Mouse (Mus musculus) thymus, adult 2 months (tissue): Measurements from ENCODE around the gene Rarb. TPM values are rescaled to one million over a fixed set of nuclear protein-coding genes. Genes with fewer than 3 reads are reported as not detected.

Experiments used
- DNase-seq: peaks from one replicate; pipeline ENCODE4 v3.0.0; 2021
- H3K27ac ChIP-seq: fragments of 200-500 bp; 2 replicates; pipeline ENCODE4 v1.5.1; 2012; ENCODE audit warnings: low read length, control low read depth; ENCODE audit not compliant: control insufficient read depth, insufficient read depth
- H3K27me3 ChIP-seq: fragments of 200-500 bp; 2 replicates; pipeline ENCODE4 v1.6.1; 2012; ENCODE audit warnings: mild to moderate bottlenecking, low read length, moderate library complexity, mixed read lengths; ENCODE audit not compliant: control insufficient read depth, insufficient read depth
- H3K36me3 ChIP-seq: fragments of 200-500 bp; 2 replicates; pipeline ENCODE4 v1.6.1; 2012; ENCODE audit warnings: mild to moderate bottlenecking, low read length, moderate library complexity; ENCODE audit not compliant: control insufficient read depth, insufficient read depth
- H3K4me1 ChIP-seq: fragments of 200-500 bp; replicated peaks from 2 replicates; pipeline ENCODE4 v1.6.1; 2012; ENCODE audit warnings: low read length; ENCODE audit not compliant: control insufficient read depth, insufficient read depth
- H3K4me3 ChIP-seq: fragments of 200-500 bp; 2 replicates; pipeline ENCODE4 v1.5.1; 2012; ENCODE audit warnings: mild to moderate bottlenecking, low read length, control low read depth, moderate library complexity; ENCODE audit not compliant: control insufficient read depth, insufficient read depth
- CTCF ChIP-seq: fragments of 200-500 bp; IDR thresholded peaks from 2 replicates; pipeline ENCODE4 v1.5.1; 2012; ENCODE audit warnings: mild to moderate bottlenecking, control low read depth, low read length, moderate library complexity, borderline replicate concordance; ENCODE audit not compliant: control insufficient read depth, poor library complexity, insufficient read depth; ENCODE audit errors: extremely low read depth
- POLR2A ChIP-seq: fragments of 200-500 bp; IDR thresholded peaks from 2 replicates; pipeline ENCODE4 v1.6.1; 2012; ENCODE audit warnings: mild to moderate bottlenecking, low read length, control low read depth, moderate library complexity; ENCODE audit not compliant: control insufficient read depth, poor library complexity, insufficient read depth; ENCODE audit errors: extremely low read depth
- WGBS: fragments of 180-500 bp; shearing (Covaris S2); methylation state at CpG from one replicate; pipeline ENCODE4 v1.1.7; 2018; 5-methylcytosine and 5-hydroxymethylcytosine counted together
- polyA plus RNA-seq: library from polyadenylated mRNA; depleted of rRNA; stranded (reverse); fragments of >200 nt; gene quantifications from 2 replicates; pipeline ENCODE4 v1.2.3, GENCODE M21; 2012

The Rarb gene
- polyA plus RNA-seq, 1 experiment, result 2.9 TPM

DNA sequence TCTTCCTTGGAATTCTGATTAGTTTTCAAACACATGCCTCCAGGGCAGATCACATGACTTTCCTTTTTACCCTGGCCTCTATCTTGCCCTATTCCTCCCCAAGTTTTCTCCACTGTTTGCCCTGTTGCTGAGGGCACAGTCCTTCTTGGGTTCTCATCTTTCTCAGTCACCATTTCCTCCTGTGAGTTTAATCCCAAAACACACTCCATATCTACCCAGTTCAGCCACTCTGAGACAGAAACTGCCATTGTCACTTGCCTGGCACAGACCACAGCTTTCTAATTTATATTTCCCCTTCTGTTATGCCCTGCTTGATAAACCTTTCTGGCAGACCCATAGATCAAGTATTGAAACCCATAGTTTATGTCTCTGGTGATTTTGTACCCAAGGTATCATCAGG lies 205.0 kb downstream of the Rarb start:
- no peaks in the 10 kb centered on the region for H3K27me3 ChIP-seq
- no peaks in the 10 kb centered on the region for H3K4me1 ChIP-seq
- no peak overlapping the region for H3K4me3 ChIP-seq

DNA sequence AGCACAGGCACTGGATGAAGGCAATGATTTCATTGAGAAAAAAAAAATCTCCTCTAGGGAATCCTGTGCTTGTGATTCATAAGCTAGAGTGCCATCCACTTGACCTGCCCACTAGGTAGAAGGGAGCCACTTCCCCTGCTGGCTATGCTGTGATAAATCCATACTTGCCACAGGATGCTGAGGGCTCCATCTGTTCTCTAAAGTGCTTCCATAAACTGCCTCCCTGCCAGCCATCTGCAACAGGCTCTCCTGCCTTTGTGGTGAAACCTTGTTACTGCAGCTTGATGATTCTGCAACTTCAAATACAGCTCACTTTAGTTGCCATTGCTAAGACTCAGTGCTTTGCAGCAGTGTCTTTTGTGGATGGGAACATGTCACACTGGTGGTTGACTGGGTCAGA lies 213.5 kb downstream of the Rarb start:
- TF ChIP-seq POLR2A (no peak), CTCF (no peak)
- Histone ChIP-seq H3K4me1 (no peaks in the 10 kb centered on the region), H3K27me3 (no peaks in the 10 kb centered on the region), H3K4me3 (no peak overlapping the region), H3K36me3 (no peaks in the 10 kb centered on the region), H3K27ac (no peak overlapping the region)
- no peak for DNase-seq

More for the DNA sequence above, 205.0 kb downstream of the Rarb start:
- Histone ChIP-seq H3K36me3 (no peaks in the 10 kb centered on the region), H3K27ac (no peak overlapping the region)
- TF ChIP-seq POLR2A (no peak), CTCF (no peak)
- DNase-seq, result no peak

DNA sequence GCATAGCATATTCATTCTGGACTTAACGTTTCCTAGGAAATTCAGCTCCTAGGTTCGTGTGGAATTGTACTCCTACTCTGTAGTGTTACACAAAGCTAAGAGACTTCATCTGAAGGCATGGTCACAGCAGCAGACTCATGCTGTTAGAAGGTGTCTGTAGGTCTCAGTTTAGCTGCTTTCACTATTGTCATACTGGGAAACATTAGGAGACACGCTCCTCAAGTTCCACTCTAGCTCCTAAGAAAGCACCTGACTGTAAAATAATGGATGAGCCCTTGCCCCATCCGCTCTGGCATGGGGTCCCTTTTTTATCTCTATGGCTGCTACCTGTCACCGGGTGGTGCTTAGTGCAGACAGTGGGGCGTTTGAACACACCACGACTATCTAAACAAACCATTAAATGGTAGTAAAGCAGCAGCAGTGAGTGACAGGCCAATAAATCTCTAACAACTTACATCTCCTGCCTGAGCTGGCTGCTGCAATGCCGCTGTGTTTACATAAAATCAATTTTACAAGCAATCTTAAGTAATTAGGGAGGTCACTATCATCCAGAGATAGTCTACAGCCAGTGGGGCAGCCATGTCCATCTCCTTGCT lies 214.4 kb downstream of the Rarb start:
- no peaks in the 10 kb centered on the region for H3K36me3 ChIP-seq
- H3K27me3 ChIP-seq, result no peaks in the 10 kb centered on the region
- no peak overlapping the region for H3K27ac ChIP-seq
- no peaks in the 10 kb centered on the region for H3K4me1 ChIP-seq
- WGBS, result 77% methylated on average over 8 of the region's 8 CpGs
- TF ChIP-seq CTCF, result no peak
- no peak for TF ChIP-seq POLR2A
- DNase-seq, result no peak
- no peak overlapping the region for H3K4me3 ChIP-seq

DNA sequence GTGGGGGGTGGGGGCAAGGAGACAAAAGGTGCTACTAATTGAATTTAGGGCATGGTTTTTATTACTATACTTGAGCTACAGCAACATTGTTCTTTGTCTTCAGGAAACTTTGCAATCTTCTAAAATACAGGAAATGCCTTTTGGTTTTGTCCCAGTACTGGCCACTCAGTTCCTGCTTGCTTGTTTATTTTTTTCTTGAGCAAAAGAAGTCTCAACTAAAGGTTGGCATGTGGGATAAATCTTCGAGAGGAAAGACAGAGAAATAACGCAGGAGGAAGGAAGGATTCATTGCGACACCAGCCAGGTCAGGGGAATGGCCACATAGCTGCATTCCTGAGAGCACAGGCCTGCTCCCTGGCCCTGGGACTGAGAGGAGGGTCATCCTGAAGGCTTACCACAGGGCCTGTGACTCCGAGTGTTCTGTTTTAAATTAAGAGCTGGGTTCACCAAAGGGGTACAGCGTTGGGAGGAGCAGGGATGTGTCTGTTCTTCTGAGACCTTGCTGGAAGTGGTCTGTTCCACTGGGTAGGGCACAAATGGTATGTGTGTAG lies 215.8 kb downstream of the Rarb start:
- DNase-seq, result no peak

DNA sequence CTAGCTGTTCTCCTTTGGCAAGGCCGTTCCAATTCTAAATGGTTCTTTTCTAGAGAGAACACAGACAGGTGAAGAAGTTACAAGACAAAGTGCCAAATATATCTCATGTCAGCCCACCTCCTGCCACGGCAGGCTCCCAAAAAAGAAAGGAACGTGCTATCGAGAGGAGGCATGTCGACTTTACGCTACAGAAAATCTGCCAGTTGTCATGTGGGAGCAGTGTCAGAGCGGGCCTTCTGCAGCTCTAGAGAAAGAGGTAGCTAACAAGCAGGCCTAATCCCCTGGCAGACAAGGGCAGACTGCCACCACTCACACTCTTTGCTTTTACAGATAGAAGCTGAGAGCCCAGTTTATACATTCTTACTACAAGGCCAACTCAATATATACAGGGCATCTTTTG lies 219.7 kb downstream of the Rarb start:
- Histone ChIP-seq H3K27me3 (no peaks in the 10 kb centered on the region), H3K4me1 (no peaks in the 10 kb centered on the region), H3K27ac (no peak overlapping the region), H3K4me3 (no peak overlapping the region), H3K36me3 (no peaks in the 10 kb centered on the region)
- no peak for DNase-seq
- 91% methylated on average over 7 of the region's 7 CpGs for WGBS
- TF ChIP-seq POLR2A (no peak), CTCF (no peak)

More for the DNA sequence above, 215.8 kb downstream of the Rarb start:
- H3K27ac ChIP-seq, result no peak overlapping the region
- no peak for TF ChIP-seq CTCF
- TF ChIP-seq POLR2A, result no peak
- H3K4me3 ChIP-seq, result no peak overlapping the region
- no peaks in the 10 kb centered on the region for H3K36me3 ChIP-seq
- H3K27me3 ChIP-seq, result no peaks in the 10 kb centered on the region
- H3K4me1 ChIP-seq, result no peaks in the 10 kb centered on the region
- WGBS, result 57% methylated on average over 5 of the region's 5 CpGs

DNA sequence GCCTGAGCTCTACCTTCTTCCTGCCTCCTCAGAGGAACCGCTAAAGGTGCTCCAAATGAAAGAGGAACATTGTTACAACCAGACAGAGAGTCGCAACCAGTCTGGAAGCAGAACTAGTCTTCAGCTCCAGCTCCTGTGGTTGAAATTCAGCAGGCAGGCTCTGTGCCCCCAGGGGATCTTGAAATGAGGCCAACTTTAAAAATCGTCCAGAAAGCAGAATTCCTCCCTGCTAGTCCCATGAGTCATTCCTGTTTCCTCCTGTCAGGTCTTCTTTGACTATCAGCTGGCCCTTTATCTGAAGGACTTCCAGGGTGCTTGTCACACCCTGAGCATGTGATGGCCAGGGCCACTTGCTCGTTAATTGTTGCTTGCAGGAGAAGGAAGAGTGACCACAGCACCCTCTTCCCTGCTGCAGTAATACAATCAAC lies 220.9 kb downstream of the Rarb start:
- TF ChIP-seq POLR2A (no peak), CTCF (no peak)
- Histone ChIP-seq H3K4me1 (no peaks in the 10 kb centered on the region), H3K27me3 (no peaks in the 10 kb centered on the region), H3K4me3 (no peak overlapping the region), H3K27ac (no peak overlapping the region), H3K36me3 (no peaks in the 10 kb centered on the region)
- no peak for DNase-seq
- WGBS, result 13% methylated on average over 4 of the region's 4 CpGs

DNA sequence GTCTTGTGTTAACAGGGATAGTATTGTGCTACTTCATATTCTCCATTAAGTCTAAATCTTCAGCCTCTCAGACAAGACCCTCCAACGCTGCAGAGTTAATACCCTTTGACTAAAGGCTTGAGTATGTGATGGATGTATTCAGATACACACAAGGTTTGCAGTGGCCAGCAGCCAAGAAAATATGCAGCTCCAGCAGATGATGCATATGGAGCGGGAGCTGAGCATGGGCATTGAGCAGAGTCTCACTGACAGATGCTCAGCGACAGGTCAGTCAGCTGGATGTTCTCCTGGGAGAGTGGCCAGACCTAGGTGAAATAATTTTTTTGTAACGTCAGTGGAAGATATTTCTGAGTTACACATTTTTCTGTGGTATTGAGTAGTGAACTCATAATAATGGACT lies 229.8 kb downstream of the Rarb start:
- 96% methylated on average over 4 of the region's 4 CpGs for WGBS
- no peak overlapping the region for H3K27ac ChIP-seq
- TF ChIP-seq POLR2A, result no peak
- no peak for TF ChIP-seq CTCF

More for the DNA sequence above, 229.8 kb downstream of the Rarb start:
- H3K4me3 ChIP-seq, result no peak overlapping the region
- H3K36me3 ChIP-seq, result no peaks in the 10 kb centered on the region
- no peaks in the 10 kb centered on the region for H3K27me3 ChIP-seq
- no peaks in the 10 kb centered on the region for H3K4me1 ChIP-seq
- DNase-seq, result no peak
